Mouse (Mus musculus) myocyte (in vitro differentiated cells): ENCODE data around the gene Gm10190. TPM values are rescaled to one million over a fixed set of nuclear protein-coding genes. Genes with fewer than 3 reads are reported as not detected.
"Not testable (repeated sequence)": the region's sequence is repeated elsewhere in the genome, so short reads cannot be mapped to it uniquely, and the experiment has no call there.

ENCODE experiments used
- H3K27me3 ChIP-seq: one replicate; pipeline ENCODE4 v1.6.1; 2011; ENCODE audit not compliant: control insufficient read depth, insufficient read depth, insufficient read length
- H3K36me3 ChIP-seq: one replicate; pipeline ENCODE4 v1.6.1; 2011; ENCODE audit not compliant: control insufficient read depth, insufficient read depth
- H3K4me2 ChIP-seq: one replicate; pipeline ENCODE4 v1.6.1; 2011; ENCODE audit warnings: low read depth, control low read depth
- H3K4me3 ChIP-seq: one replicate; pipeline ENCODE4 v1.5.1; 2011; ENCODE audit warnings: mild to moderate bottlenecking, control low read depth, moderate library complexity
- H3K79me2 ChIP-seq: one replicate; pipeline ENCODE4 v1.6.1; 2011; ENCODE audit not compliant: control insufficient read depth, insufficient read depth
- H3ac ChIP-seq: one replicate; pipeline ENCODE4 v1.6.1; 2011; ENCODE audit not compliant: control insufficient read depth, insufficient read length
- CEBPB ChIP-seq: IDR thresholded peaks from 2 replicates; pipeline ENCODE4 v1.6.1; 2011; ENCODE audit warnings: mild to moderate bottlenecking, moderate library complexity; ENCODE audit not compliant: poor library complexity, insufficient read depth, severe bottlenecking
- E2F4 ChIP-seq: IDR thresholded peaks from one replicate; pipeline ENCODE4 v1.6.1; 2011; ENCODE audit warnings: mild to moderate bottlenecking, control low read depth, moderate library complexity; ENCODE audit not compliant: insufficient read depth
- MAX ChIP-seq: IDR thresholded peaks from one replicate; pipeline ENCODE4 v1.6.1; 2011; ENCODE audit warnings: low read depth, mild to moderate bottlenecking, control low read depth
- MYOD1 ChIP-seq, 3 experiments: IDR thresholded peaks; one replicate each; pipeline ENCODE4 v1.6.1; 2011; ENCODE audit warnings: control low read depth in 2 of 3, low read depth in 2 of 3, mild to moderate bottlenecking in 2 of 3, moderate library complexity in 1 of 3; ENCODE audit not compliant: insufficient read length in 2 of 3, control insufficient read depth in 1 of 3
- MYOG ChIP-seq, 3 experiments: IDR thresholded peaks; one replicate each; pipeline ENCODE4 v1.6.1; 2011; ENCODE audit warnings: control low read depth in 2 of 3, low read depth in 2 of 3, mild to moderate bottlenecking in 2 of 3; ENCODE audit not compliant: insufficient read length in 2 of 3, control insufficient read depth in 1 of 3, insufficient read depth in 1 of 3
- POLR2A ChIP-seq: IDR thresholded peaks from one replicate; pipeline ENCODE4 v1.6.1; 2011; ENCODE audit warnings: low read depth, mild to moderate bottlenecking, control low read depth, moderate library complexity; ENCODE audit not compliant: insufficient read length
- POLR2AphosphoS2 ChIP-seq: IDR thresholded peaks from one replicate; pipeline ENCODE4 v1.6.1; 2011; ENCODE audit warnings: low read depth, control low read depth; ENCODE audit not compliant: insufficient read length
- REST ChIP-seq: IDR thresholded peaks from one replicate; pipeline ENCODE4 v1.6.1; 2011; ENCODE audit warnings: mild to moderate bottlenecking, control low read depth, moderate library complexity; ENCODE audit not compliant: insufficient read depth, insufficient read length
- SRF ChIP-seq: IDR thresholded peaks from one replicate; pipeline ENCODE4 v1.6.1; 2011; ENCODE audit warnings: low read depth; ENCODE audit not compliant: control insufficient read depth, insufficient read length
- TCF12 ChIP-seq: IDR thresholded peaks from one replicate; pipeline ENCODE4 v1.6.1; 2011; ENCODE audit warnings: mild to moderate bottlenecking, control low read depth; ENCODE audit not compliant: poor library complexity, insufficient read depth, severe bottlenecking
- TCF3 ChIP-seq: IDR thresholded peaks from one replicate; pipeline ENCODE4 v1.6.1; 2011; ENCODE audit warnings: low read depth, control low read depth; ENCODE audit not compliant: insufficient read length
- USF1 ChIP-seq: IDR thresholded peaks from one replicate; pipeline ENCODE4 v1.6.1; 2011; ENCODE audit warnings: low read depth, mild to moderate bottlenecking, control low read depth, moderate library complexity
- polyA plus RNA-seq: library from polyadenylated mRNA; unstranded; fragments of >200 nt; fragmentation: generic; extraction: Trizol; gene quantifications from one replicate; pipeline ENCODE4 v1.2.1, GENCODE M21; 2012; ENCODE audit warnings: missing spikeins

Gene Gm10190
- polyA plus RNA-seq, 1 experiment, result not detected

DNA sequence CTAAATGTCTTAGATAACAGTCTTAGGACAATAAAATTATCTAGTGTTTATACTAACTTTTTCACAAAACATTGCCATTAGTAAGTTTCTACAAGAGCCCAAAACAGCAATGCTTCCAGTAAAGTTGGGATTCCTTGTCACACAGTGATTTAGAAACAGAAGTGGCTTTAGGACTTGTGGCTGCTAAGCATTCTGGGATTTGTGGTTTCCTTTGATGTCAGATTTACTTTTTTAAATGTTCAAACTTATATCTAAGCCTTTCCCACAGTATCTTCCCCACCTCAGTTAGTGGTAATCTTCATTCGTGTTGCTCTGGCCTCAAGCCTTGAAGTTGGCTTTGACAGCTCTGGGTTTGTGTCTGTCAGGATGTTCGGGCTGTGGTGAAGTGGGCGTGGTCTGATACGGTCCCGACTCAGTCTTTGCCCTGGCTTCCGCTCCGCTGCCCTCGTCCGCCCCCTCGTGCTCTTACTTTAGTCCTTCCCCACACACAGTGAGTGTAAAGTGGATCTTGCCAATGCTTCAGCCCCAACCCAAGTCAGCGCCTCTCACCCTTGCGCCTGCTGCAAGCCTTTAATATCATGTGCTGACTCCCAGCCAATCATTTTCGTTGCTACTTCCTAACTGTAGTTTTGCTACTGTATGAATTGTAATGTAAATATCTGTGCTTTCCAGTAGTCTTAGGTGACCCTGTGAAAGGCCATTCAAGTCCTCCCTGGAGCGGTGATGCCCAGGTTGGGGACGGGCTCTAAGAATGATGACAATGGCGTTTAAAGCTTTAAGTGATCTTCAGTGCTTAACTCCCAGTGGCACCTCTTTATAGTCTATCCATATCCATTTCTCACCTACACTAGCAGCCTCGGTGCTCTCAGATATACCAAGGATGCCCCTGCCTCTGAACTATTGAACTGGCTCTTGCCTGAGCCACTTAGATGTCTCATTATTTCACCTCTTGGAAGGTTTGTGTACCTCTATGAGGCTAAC lies 18.4 kb upstream of the Gm10190 start:
- H3ac ChIP-seq, result no peak overlapping the region
- TF ChIP-seq REST (no peak), CEBPB (no peak), E2F4 (no peak), USF1 (peak; percentile 56)

DNA sequence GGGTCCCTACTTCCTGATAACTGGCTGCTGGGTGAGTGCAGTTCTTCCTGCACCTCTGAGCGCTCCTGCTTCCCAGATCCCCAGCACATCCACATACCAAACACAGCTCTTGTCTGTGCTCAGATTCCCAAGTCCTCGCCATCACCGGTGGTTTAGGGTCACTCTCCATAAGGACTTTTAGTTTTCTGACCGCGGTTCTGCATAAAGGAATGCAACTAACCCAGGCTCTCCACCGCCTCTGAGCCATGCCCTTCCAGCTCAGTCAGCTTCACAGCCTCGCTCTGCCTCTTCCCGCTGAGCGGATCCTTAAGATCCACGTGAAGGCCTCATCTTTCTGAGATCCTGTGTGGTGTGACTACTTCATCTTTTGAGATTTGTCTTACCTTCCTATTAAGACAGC lies 16.7 kb upstream of the Gm10190 start:
- TF ChIP-seq TCF12, result no peak
- TF ChIP-seq TCF3, result no peak
- no peak for TF ChIP-seq MAX
- TF ChIP-seq SRF, result no peak
- TF ChIP-seq USF1, result no peak
- TF ChIP-seq REST, result no peak
- no peak for TF ChIP-seq E2F4
- no peak for TF ChIP-seq POLR2A
- TF ChIP-seq MYOD1 (IDR thresholded peaks at IDR 0.05; ENCODE audit: control insufficient read depth in 1 of 3, insufficient read length in 2 of 3, low read depth in 2 of 3), result no peak
- no peak for TF ChIP-seq CEBPB
- TF ChIP-seq POLR2AphosphoS2, result no peak
- TF ChIP-seq MYOG (IDR thresholded peaks at IDR 0.05; ENCODE audit: control insufficient read depth in 1 of 3, insufficient read depth in 1 of 3, insufficient read length in 2 of 3, low read depth in 2 of 3), result no peak
- H3K4me3 ChIP-seq, result no peak overlapping the region
- no peaks in the 10 kb centered on the region for H3K36me3 ChIP-seq
- H3K79me2 ChIP-seq, result no peaks in the 10 kb centered on the region
- no peaks in the 10 kb centered on the region for H3K27me3 ChIP-seq
- H3K4me2 ChIP-seq, result no peak overlapping the region
- no peak overlapping the region for H3ac ChIP-seq

More for the DNA sequence above, 18.4 kb upstream of the Gm10190 start:
- Histone ChIP-seq H3K79me2 (no peaks in the 10 kb centered on the region), H3K27me3 (no peaks in the 10 kb centered on the region), H3K4me2 (peak overlapping the region; percentile 60), H3K36me3 (no peaks in the 10 kb centered on the region), H3K4me3 (no peak overlapping the region)

DNA sequence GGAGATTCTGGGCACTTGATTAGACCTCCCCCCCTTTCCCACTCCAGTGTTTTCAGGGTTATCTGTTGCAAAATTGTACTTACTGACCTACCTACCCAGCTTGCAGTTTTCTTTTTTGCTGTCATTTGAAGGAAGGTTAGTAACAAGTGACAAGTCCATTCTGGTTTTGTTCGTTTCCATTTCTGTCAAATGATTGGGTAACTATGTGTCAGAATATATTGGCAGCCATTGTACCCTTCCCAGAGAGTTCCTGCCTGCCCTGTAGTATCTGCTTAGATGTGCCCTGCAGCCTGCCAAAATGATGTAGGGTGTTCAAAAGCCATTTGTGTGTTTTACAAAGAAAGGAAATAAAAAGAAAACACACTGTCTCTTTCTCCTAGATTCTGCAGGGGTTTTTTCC lies 12.3 kb upstream of the Gm10190 start:
- Histone ChIP-seq H3K27me3 (peaks cover 4% of the 10 kb centered on the region), H3ac (no peak overlapping the region), H3K79me2 (no peaks in the 10 kb centered on the region), H3K4me3 (no peak overlapping the region), H3K36me3 (no peaks in the 10 kb centered on the region), H3K4me2 (no peak overlapping the region)
- TF ChIP-seq POLR2A, result no peak
- no peak for TF ChIP-seq SRF
- TF ChIP-seq TCF3, result no peak
- TF ChIP-seq E2F4, result no peak
- TF ChIP-seq USF1, result no peak
- no peak for TF ChIP-seq MYOD1 (IDR thresholded peaks at IDR 0.05; ENCODE audit: control insufficient read depth in 1 of 3, insufficient read length in 2 of 3, low read depth in 2 of 3)
- no peak for TF ChIP-seq REST
- TF ChIP-seq MAX, result no peak
- TF ChIP-seq POLR2AphosphoS2, result no peak
- TF ChIP-seq MYOG (IDR thresholded peaks at IDR 0.05; ENCODE audit: control insufficient read depth in 1 of 3, insufficient read depth in 1 of 3, insufficient read length in 2 of 3, low read depth in 2 of 3), result no peak
- TF ChIP-seq TCF12, result no peak
- no peak for TF ChIP-seq CEBPB

DNA sequence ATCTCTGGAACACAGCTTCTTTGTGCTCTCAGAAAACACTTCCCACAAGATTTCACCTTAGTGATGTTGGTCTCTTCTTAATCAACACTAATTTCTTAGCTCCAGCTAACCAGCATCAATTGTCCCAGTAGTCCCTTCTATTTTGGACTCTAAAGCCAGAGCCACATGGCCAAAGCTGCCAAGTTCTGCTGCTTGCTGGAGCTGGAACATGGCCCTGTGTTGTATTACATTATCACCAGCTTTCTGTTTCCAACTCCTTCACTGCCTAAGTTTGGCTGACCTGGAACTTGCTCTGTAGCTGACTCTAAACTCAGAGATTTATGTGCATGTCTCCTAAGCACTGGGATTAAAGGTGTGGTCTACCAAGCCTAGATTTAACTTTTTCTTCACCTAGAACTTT lies 5.0 kb upstream of the Gm10190 start:
- H3K4me2 ChIP-seq, H3K36me3 ChIP-seq, H3K27me3 ChIP-seq, H3K79me2 ChIP-seq, H3ac ChIP-seq, H3K4me3 ChIP-seq: not testable (repeated sequence)

DNA sequence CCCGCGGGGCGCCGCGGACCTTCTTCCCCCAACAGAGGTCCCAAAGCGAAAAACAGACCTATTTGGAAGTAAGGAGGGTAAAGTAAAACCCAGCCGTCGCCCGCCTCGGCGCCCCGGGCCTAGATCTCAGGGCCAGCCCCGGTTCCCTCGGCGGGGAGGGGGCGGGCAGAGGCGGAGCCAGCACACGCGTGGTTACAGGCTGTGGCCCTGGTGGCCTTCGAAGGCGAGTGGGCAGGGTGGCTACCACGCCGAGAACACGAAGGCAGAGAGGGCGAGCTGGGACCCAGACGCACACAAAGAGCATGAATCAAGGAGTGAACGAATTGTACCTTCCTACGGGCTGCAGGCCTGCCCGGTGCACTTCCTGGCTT lies 370 bp upstream of the Gm10190 start:
- TF ChIP-seq CEBPB, result no peak
- TF ChIP-seq TCF12, result no peak
- no peak for TF ChIP-seq TCF3
- no peak for TF ChIP-seq POLR2AphosphoS2
- TF ChIP-seq E2F4, result no peak
- no peak for TF ChIP-seq POLR2A
- TF ChIP-seq MYOD1 (IDR thresholded peaks at IDR 0.05; ENCODE audit: control insufficient read depth in 1 of 3, insufficient read length in 2 of 3, low read depth in 2 of 3), result no peak
- TF ChIP-seq REST, result no peak
- no peak for TF ChIP-seq MYOG (IDR thresholded peaks at IDR 0.05; ENCODE audit: control insufficient read depth in 1 of 3, insufficient read depth in 1 of 3, insufficient read length in 2 of 3, low read depth in 2 of 3)
- no peak for TF ChIP-seq SRF
- TF ChIP-seq USF1, result no peak

More for the DNA sequence above, 370 bp upstream of the Gm10190 start:
- Histone ChIP-seq H3ac (no peak overlapping the region), H3K79me2 (no peaks in the 10 kb centered on the region), H3K4me3 (no peak overlapping the region), H3K4me2 (no peak overlapping the region), H3K27me3 (peaks cover 9% of the 10 kb centered on the region), H3K36me3 (no peaks in the 10 kb centered on the region)
